Mouse (Mus musculus): ENCODE measurements around the gene Kirrel2. TPM values are rescaled to one million over a fixed set of nuclear protein-coding genes. Genes with fewer than 3 reads are reported as not detected.

Gene Kirrel2
- polyA plus RNA-seq, 1 experiment from 2014 or later: 0.73 TPM

- H3K9ac ChIP-seq (ENCODE audit: low read depth, low read length): no peak within 1 kb of the TSS
- no peaks in the 10 kb centered on the region for H3K36me3 ChIP-seq (ENCODE audit: control insufficient read depth, insufficient read depth, low read length)
- peaks cover 3% of the 10 kb centered on the region; the same call in 1 of the 2 replicates for H3K9me3 ChIP-seq (replicated peaks; ENCODE audit: control insufficient read depth, low read length, poor library complexity, severe bottlenecking)
- H3K27ac ChIP-seq (ENCODE audit: low read length): no peak within 1 kb of the TSS
- no peak within 1 kb of the TSS for H3K4me2 ChIP-seq (ENCODE audit: low read length)
- H3K4me3 ChIP-seq (ENCODE audit: low read depth, low read length): no peak within 1 kb of the TSS
- WGBS: 77% methylated on average over 5 of the region's 5 CpGs
- H3K27me3 ChIP-seq (ENCODE audit: control insufficient read depth, insufficient read depth, low read depth, low read length): no peaks in the 10 kb centered on the region; the same call in 1 of the 2 replicates
- H3K4me1 ChIP-seq (ENCODE audit: control insufficient read depth, insufficient read depth, low read length): no peaks in the 10 kb centered on the region
- ATAC-seq: no peak
Observed at GRCm38 (mm10) chr7:30413596-30413995, 43.9 kb downstream of the Kirrel2 start, which contains the start of gene Tyrobp. Gene Tyrobp, plus strand, starts transcription at chr7:30413760.

- no peak overlapping the region for H3K9ac ChIP-seq (ENCODE audit: low read depth, low read length)
- 45% methylated on average over 4 of the region's 4 CpGs for WGBS
- H3K27me3 ChIP-seq (ENCODE audit: control insufficient read depth, insufficient read depth, low read depth, low read length): no peaks in the 10 kb centered on the region; the same call in 1 of the 2 replicates
- no peak overlapping the region for H3K27ac ChIP-seq (ENCODE audit: low read length)
- ATAC-seq: no peak
- no peaks in the 10 kb centered on the region for H3K4me1 ChIP-seq (ENCODE audit: control insufficient read depth, insufficient read depth, low read length)
- no peaks in the 10 kb centered on the region for H3K36me3 ChIP-seq (ENCODE audit: control insufficient read depth, insufficient read depth, low read length)
- no peak overlapping the region for H3K4me3 ChIP-seq (ENCODE audit: low read depth, low read length)
- H3K9me3 ChIP-seq (replicated peaks; ENCODE audit: control insufficient read depth, low read length, poor library complexity, severe bottlenecking): peaks cover 3% of the 10 kb centered on the region; the same call in 1 of the 2 replicates
- no peak overlapping the region for H3K4me2 ChIP-seq (ENCODE audit: low read length)
Observed at GRCm38 (mm10) chr7:30412735-30413147, 44.7 kb downstream of the Kirrel2 start.

GRCm38 (mm10) chr7:30411023-30411422 is 46.5 kb downstream of the Kirrel2 start:
- H3K9ac ChIP-seq (ENCODE audit: low read depth, low read length): no peak overlapping the region
- 84% methylated on average over 3 of the region's 3 CpGs for WGBS

GRCm38 (mm10) chr7:30409789-30410188 is 47.7 kb downstream of the Kirrel2 start:
- H3K9me3 ChIP-seq (replicated peaks; ENCODE audit: control insufficient read depth, low read length, poor library complexity, severe bottlenecking): 0 out of 2 replicates have a peak, but pooled peaks cover 1% of the 10 kb centered on the region
- H3K27me3 ChIP-seq (ENCODE audit: control insufficient read depth, insufficient read depth, low read depth, low read length): no peaks in the 10 kb centered on the region; the same call in 1 of the 2 replicates
- no peak overlapping the region for H3K4me2 ChIP-seq (ENCODE audit: low read length)
- no peak overlapping the region for H3K27ac ChIP-seq (ENCODE audit: low read length)
- H3K9ac ChIP-seq (ENCODE audit: low read depth, low read length): no peak overlapping the region
- no peak overlapping the region for H3K4me3 ChIP-seq (ENCODE audit: low read depth, low read length)
- no peaks in the 10 kb centered on the region for H3K36me3 ChIP-seq (ENCODE audit: control insufficient read depth, insufficient read depth, low read length)
- no peak for ATAC-seq
- no peaks in the 10 kb centered on the region for H3K4me1 ChIP-seq (ENCODE audit: control insufficient read depth, insufficient read depth, low read length)
- 87% methylated on average over 2 of the region's 2 CpGs for WGBS

More at GRCm38 (mm10) chr7:30411023-30411422, 46.5 kb downstream of the Kirrel2 start:
- Histone ChIP-seq H3K4me1 (ENCODE audit: control insufficient read depth, insufficient read depth, low read length) (no peaks in the 10 kb centered on the region), H3K27ac (ENCODE audit: low read length) (no peak overlapping the region), H3K4me3 (ENCODE audit: low read depth, low read length) (no peak overlapping the region), H3K9me3 (replicated peaks; ENCODE audit: control insufficient read depth, low read length, poor library complexity, severe bottlenecking) (peaks cover 3% of the 10 kb centered on the region; the same call in 1 of the 2 replicates), H3K4me2 (ENCODE audit: low read length) (no peak overlapping the region), H3K36me3 (ENCODE audit: control insufficient read depth, insufficient read depth, low read length) (no peaks in the 10 kb centered on the region), H3K27me3 (ENCODE audit: control insufficient read depth, insufficient read depth, low read depth, low read length) (no peaks in the 10 kb centered on the region; the same call in 1 of the 2 replicates)
- no peak for ATAC-seq

GRCm38 (mm10) chr7:30408639-30409038 is 48.9 kb downstream of the Kirrel2 start:
- H3K27me3 ChIP-seq (ENCODE audit: control insufficient read depth, insufficient read depth, low read depth, low read length): no peaks in the 10 kb centered on the region; the same call in 1 of the 2 replicates
- 88% methylated on average over 3 of the region's 3 CpGs for WGBS
- no peak overlapping the region for H3K4me3 ChIP-seq (ENCODE audit: low read depth, low read length)
- no peaks in the 10 kb centered on the region for H3K4me1 ChIP-seq (ENCODE audit: control insufficient read depth, insufficient read depth, low read length)
- no peak overlapping the region for H3K9ac ChIP-seq (ENCODE audit: low read depth, low read length)
- no peaks in the 10 kb centered on the region for H3K36me3 ChIP-seq (ENCODE audit: control insufficient read depth, insufficient read depth, low read length)
- H3K4me2 ChIP-seq (ENCODE audit: low read length): no peak overlapping the region
- no peaks in the 10 kb centered on the region for H3K9me3 ChIP-seq (replicated peaks; ENCODE audit: control insufficient read depth, low read length, poor library complexity, severe bottlenecking)
- H3K27ac ChIP-seq (ENCODE audit: low read length): no peak overlapping the region
- ATAC-seq: no peak

GRCm38 (mm10) chr7:30402343-30402742 is 55.1 kb downstream of the Kirrel2 start:
- no peaks in the 10 kb centered on the region for H3K36me3 ChIP-seq (ENCODE audit: control insufficient read depth, insufficient read depth, low read length)
- no peaks in the 10 kb centered on the region for H3K27me3 ChIP-seq (ENCODE audit: control insufficient read depth, insufficient read depth, low read depth, low read length)
- peaks cover 4% of the 10 kb centered on the region; the same call in 1 of the 2 replicates for H3K4me1 ChIP-seq (ENCODE audit: control insufficient read depth, insufficient read depth, low read length)
- H3K4me3 ChIP-seq (ENCODE audit: low read depth, low read length): no peak overlapping the region
- H3K9me3 ChIP-seq (replicated peaks; ENCODE audit: control insufficient read depth, low read length, poor library complexity, severe bottlenecking): no peaks in the 10 kb centered on the region
- no peak overlapping the region for H3K9ac ChIP-seq (ENCODE audit: low read depth, low read length)
- H3K4me2 ChIP-seq (ENCODE audit: low read length): no peak overlapping the region
- no peak overlapping the region for H3K27ac ChIP-seq (ENCODE audit: low read length)
- no peak for ATAC-seq
- WGBS: 73% methylated on average over 4 of the region's 4 CpGs

- ATAC-seq: no peak
- Histone ChIP-seq H3K27ac (ENCODE audit: low read length) (no peak overlapping the region), H3K27me3 (ENCODE audit: control insufficient read depth, insufficient read depth, low read depth, low read length) (no peaks in the 10 kb centered on the region), H3K4me1 (ENCODE audit: control insufficient read depth, insufficient read depth, low read length) (peaks cover 4% of the 10 kb centered on the region; the same call in 1 of the 2 replicates), H3K9ac (ENCODE audit: low read depth, low read length) (no peak overlapping the region), H3K4me3 (ENCODE audit: low read depth, low read length) (no peak overlapping the region), H3K9me3 (replicated peaks; ENCODE audit: control insufficient read depth, low read length, poor library complexity, severe bottlenecking) (no peaks in the 10 kb centered on the region), H3K4me2 (ENCODE audit: low read length) (no peak overlapping the region), H3K36me3 (ENCODE audit: control insufficient read depth, insufficient read depth, low read length) (no peaks in the 10 kb centered on the region)
- 35% methylated on average over 7 of the region's 7 CpGs for WGBS
Observed at GRCm38 (mm10) chr7:30399671-30400070, 57.8 kb downstream of the Kirrel2 start.

Other genes starting within 250 kb of the Kirrel2 start
- gene Polr2i, start 225.7 kb downstream of the Kirrel2 start, polyA plus RNA-seq (2015; fragmentation: Nextera tagmentation; extraction: Ambion mirVana): 158 and 166 TPM in 2 replicates
- gene Tbcb, start 225.4 kb downstream of the Kirrel2 start, polyA plus RNA-seq (2015; fragmentation: Nextera tagmentation; extraction: Ambion mirVana): 436 and 442 TPM in 2 replicates
- gene Ovol3, start 222.0 kb downstream of the Kirrel2 start, polyA plus RNA-seq (2015; fragmentation: Nextera tagmentation; extraction: Ambion mirVana): not detected in 2 replicates
- gene Thap8, start 177.6 kb downstream of the Kirrel2 start, polyA plus RNA-seq (2015; fragmentation: Nextera tagmentation; extraction: Ambion mirVana): 0.51 and 1.3 TPM in 2 replicates
- gene Wdr62, start 177.3 kb downstream of the Kirrel2 start, polyA plus RNA-seq (2015; fragmentation: Nextera tagmentation; extraction: Ambion mirVana): 3.8 and 4.0 TPM in 2 replicates
- gene Clip3, start 166.0 kb downstream of the Kirrel2 start, polyA plus RNA-seq (2015; fragmentation: Nextera tagmentation; extraction: Ambion mirVana): 100 and 124 TPM in 2 replicates
- gene Alkbh6, start 149.0 kb downstream of the Kirrel2 start, polyA plus RNA-seq (2015; fragmentation: Nextera tagmentation; extraction: Ambion mirVana): 120 and 127 TPM in 2 replicates
- gene Syne4, start 142.9 kb downstream of the Kirrel2 start, polyA plus RNA-seq (2015; fragmentation: Nextera tagmentation; extraction: Ambion mirVana): 13.4 and 16.0 TPM in 2 replicates
- gene E130208F15Rik, start 135.9 kb downstream of the Kirrel2 start, polyA plus RNA-seq (2015; fragmentation: Nextera tagmentation; extraction: Ambion mirVana): not detected in 2 replicates
- gene Sdhaf1, start 133.8 kb downstream of the Kirrel2 start, polyA plus RNA-seq (2015; fragmentation: Nextera tagmentation; extraction: Ambion mirVana): 15.2 and 16.9 TPM in 2 replicates
- gene Lrfn3, start 94.9 kb downstream of the Kirrel2 start, polyA plus RNA-seq (2015; fragmentation: Nextera tagmentation; extraction: Ambion mirVana): 15.2 and 15.7 TPM in 2 replicates
- 15.3 and 23.5 TPM in 2 replicates for gene Tyrobp, start 43.9 kb downstream of the Kirrel2 start, polyA plus RNA-seq (2015; fragmentation: Nextera tagmentation; extraction: Ambion mirVana)
- not detected in 2 replicates for gene Hcst, start 37.8 kb downstream of the Kirrel2 start, polyA plus RNA-seq (2015; fragmentation: Nextera tagmentation; extraction: Ambion mirVana)
- gene Nfkbid, start 36.0 kb downstream of the Kirrel2 start, polyA plus RNA-seq (2015; fragmentation: Nextera tagmentation; extraction: Ambion mirVana): 2.7 and 2.9 TPM in 2 replicates
- 761 and 788 TPM in 2 replicates for gene Aplp1, start 12.2 kb downstream of the Kirrel2 start, polyA plus RNA-seq (2015; fragmentation: Nextera tagmentation; extraction: Ambion mirVana)
- 0.46 and 0.50 TPM in 2 replicates for gene Nphs1, start 625 bp upstream of the Kirrel2 start, polyA plus RNA-seq (2015; fragmentation: Nextera tagmentation; extraction: Ambion mirVana)
- gene Prodh2, start 35.9 kb upstream of the Kirrel2 start, polyA plus RNA-seq (2015; fragmentation: Nextera tagmentation; extraction: Ambion mirVana): not detected in 2 replicates
- 140 and 149 TPM in 2 replicates for gene Arhgap33, start 77.4 kb upstream of the Kirrel2 start, polyA plus RNA-seq (2015; fragmentation: Nextera tagmentation; extraction: Ambion mirVana)
- gene Hspb6, start 94.5 kb upstream of the Kirrel2 start, polyA plus RNA-seq (2015; fragmentation: Nextera tagmentation; extraction: Ambion mirVana): 7.5 and 11.2 TPM in 2 replicates
- gene Proser3, start 94.6 kb upstream of the Kirrel2 start, polyA plus RNA-seq (2015; fragmentation: Nextera tagmentation; extraction: Ambion mirVana): 8.2 and 8.5 TPM in 2 replicates
- gene Lin37, start 102.1 kb upstream of the Kirrel2 start, polyA plus RNA-seq (2015; fragmentation: Nextera tagmentation; extraction: Ambion mirVana): 52.1 and 63.8 TPM in 2 replicates
- 82.0 and 88.4 TPM in 2 replicates for gene U2af1l4, start 105.6 kb upstream of the Kirrel2 start, polyA plus RNA-seq (2015; fragmentation: Nextera tagmentation; extraction: Ambion mirVana)
- gene Gm49396, start 105.7 kb upstream of the Kirrel2 start, polyA plus RNA-seq (2015; fragmentation: Nextera tagmentation; extraction: Ambion mirVana): 18.6 and 19.2 TPM in 2 replicates
- gene Psenen, start 105.9 kb upstream of the Kirrel2 start, polyA plus RNA-seq (2015; fragmentation: Nextera tagmentation; extraction: Ambion mirVana): 116 and 124 TPM in 2 replicates
- 4.5 and 4.8 TPM in 2 replicates for gene Igflr1, start 107.7 kb upstream of the Kirrel2 start, polyA plus RNA-seq (2015; fragmentation: Nextera tagmentation; extraction: Ambion mirVana)
- gene Kmt2b, start 131.0 kb upstream of the Kirrel2 start, polyA plus RNA-seq (2015; fragmentation: Nextera tagmentation; extraction: Ambion mirVana): 9.1 and 11.0 TPM in 2 replicates
- gene Zbtb32, start 141.2 kb upstream of the Kirrel2 start, polyA plus RNA-seq (2015; fragmentation: Nextera tagmentation; extraction: Ambion mirVana): 0.20 and 0.22 TPM in 2 replicates
- 0.29 and 0.46 TPM in 2 replicates for gene Upk1a, start 155.2 kb upstream of the Kirrel2 start, polyA plus RNA-seq (2015; fragmentation: Nextera tagmentation; extraction: Ambion mirVana)
- 1,035 and 1,037 TPM in 2 replicates for gene Cox6b1, start 168.5 kb upstream of the Kirrel2 start, polyA plus RNA-seq (2015; fragmentation: Nextera tagmentation; extraction: Ambion mirVana)
- not detected in 2 replicates for gene Etv2, start 178.2 kb upstream of the Kirrel2 start, polyA plus RNA-seq (2015; fragmentation: Nextera tagmentation; extraction: Ambion mirVana)
- gene Rbm42, start 192.6 kb upstream of the Kirrel2 start, polyA plus RNA-seq (2015; fragmentation: Nextera tagmentation; extraction: Ambion mirVana): 127 and 132 TPM in 2 replicates
- gene Haus5, start 207.3 kb upstream of the Kirrel2 start, polyA plus RNA-seq (2015; fragmentation: Nextera tagmentation; extraction: Ambion mirVana): 24.4 and 26.9 TPM in 2 replicates
- gene Pmis2, start 213.9 kb upstream of the Kirrel2 start, polyA plus RNA-seq (2015; fragmentation: Nextera tagmentation; extraction: Ambion mirVana): not detected in 2 replicates
- not detected in 2 replicates for gene 2200002J24Rik, start 241.2 kb upstream of the Kirrel2 start, polyA plus RNA-seq (2015; fragmentation: Nextera tagmentation; extraction: Ambion mirVana)